Mouse (Mus musculus) lung, postnatal 14 days (tissue): ENCODE measurements around the gene Gmds.

Experiments
- DNase-seq: peaks from one replicate; pipeline ENCODE4 v3.0.0; 2021

Gene Gmds

DNA sequence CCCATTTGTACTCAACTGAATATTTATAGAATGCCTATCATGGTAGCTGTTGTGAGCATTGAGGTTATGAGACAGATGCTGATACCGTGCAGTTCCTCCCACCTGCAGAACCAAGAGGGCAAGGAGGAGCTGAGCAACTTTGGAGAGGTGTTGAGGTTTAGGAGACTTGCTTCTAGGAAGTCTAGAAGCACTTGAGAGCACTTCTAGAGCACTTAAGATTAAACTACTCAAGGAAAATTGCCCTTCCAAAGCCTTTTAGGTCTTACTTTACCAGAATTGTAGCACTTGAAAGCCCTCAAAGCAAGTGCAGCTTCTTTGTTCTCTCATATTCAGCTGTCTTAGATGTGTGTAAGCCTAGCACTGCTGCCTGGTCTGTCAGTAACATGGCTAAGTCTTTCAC, 409.2 kb downstream of the Gmds start:
- DNase-seq, result no peak

DNA sequence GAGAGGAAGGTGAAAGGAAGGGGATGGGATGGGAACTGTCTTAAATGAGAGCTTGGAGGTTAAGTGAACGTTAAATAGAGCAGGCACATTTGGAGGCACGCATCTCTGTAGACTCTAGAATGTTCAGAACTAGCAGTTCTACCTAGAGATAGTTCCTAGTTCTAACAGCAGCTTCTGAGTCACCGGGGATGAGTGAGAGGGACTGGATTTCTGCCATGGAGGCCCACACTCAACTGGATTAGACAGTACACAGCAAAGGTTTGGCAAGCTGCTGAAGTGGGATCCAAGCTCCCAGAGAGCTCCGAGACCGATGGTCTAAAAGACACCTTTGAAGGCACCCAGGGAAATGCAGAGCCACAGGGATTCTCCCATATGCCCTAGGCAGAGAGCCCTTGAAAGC, 411.9 kb downstream of the Gmds start:
- DNase-seq, result no peak

DNA sequence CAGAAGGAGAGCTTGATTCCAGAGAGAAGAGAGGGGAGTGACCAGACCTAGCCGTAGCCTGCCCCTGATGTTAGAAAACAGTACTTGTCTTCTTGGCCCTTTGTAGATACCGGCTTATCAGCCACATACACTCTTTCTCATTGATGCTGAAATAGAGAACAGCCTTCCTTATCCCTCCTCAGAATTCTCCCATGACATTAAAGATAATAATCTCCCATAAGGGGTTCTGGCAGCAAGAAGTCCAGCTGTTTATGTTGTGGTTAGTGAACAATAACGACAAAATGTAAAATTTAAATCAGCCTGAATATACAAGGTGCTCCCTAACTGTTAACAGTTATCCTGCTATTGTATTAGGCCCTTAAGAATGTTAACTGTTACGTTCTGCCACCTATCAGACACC, 414.0 kb downstream of the Gmds start:
- no peak for DNase-seq

DNA sequence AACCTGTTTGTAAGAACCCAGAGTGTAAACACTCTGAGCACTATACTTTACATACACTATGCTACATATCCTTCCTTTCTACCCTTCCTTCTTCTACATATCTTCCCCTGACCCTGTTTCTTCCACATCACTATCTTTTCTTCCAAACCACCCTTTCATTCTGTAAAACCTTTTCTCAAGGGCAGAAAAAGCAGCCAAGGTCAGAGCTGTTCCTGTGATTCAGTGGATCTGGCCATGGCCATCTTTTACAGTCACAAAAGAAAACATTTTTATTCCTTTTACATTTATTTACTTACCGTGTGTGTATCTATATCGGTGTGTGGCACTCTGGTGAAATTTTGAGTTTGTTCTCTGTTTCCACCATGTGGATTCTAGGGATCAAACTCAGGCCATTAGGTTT, 418.8 kb downstream of the Gmds start:
- DNase-seq, result no peak

DNA sequence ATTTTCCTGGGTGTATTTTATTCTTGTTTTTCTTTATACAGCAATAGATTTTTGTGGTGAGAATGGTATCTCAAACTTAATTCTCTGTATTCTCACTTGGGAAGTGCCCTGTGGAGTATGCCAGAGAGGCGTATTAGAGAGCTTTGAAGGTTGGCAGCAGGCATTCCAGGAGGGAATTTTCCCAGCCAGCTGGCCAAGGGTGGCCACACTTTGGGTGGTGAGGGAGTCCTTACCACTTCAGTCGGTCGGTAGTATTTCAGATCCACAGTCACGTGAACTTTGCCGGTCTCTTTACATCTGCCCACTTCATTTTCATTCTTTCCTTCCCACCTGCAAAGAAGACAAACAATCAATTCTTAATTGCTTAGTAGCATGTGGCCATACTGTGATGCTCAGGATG, 421.2 kb downstream of the Gmds start:
- DNase-seq, result no peak

GRCm38 (mm10) chr13:31915748-31916147, 422.8 kb downstream of the Gmds start:
- no peak for DNase-seq

GRCm38 (mm10) chr13:31914901-31915587, 423.5 kb downstream of the Gmds start:
- no peak for DNase-seq

GRCm38 (mm10) chr13:31911956-31912355, 426.6 kb downstream of the Gmds start:
- no peak for DNase-seq

DNA sequence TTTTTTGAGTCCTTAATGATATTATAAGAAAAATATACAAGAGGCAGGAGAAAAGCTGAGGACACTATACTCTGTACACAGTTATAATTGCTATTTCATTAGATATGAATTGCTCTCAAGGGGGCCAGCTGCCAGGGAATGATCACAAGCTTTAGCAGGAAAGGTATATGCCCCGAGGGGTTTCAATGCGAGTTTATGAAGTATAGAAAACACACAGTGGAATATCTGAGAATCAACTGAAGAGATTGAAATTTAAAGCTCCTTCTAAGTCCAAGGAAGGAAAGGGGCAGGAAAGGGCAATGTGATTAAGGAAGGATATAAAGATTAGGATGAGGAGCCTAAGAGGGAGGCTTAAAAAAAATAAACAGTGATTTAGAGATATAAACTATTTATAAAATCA, 427.2 kb downstream of the Gmds start:
- DNase-seq, result no peak

GRCm38 (mm10) chr13:31909031-31909430, 429.5 kb downstream of the Gmds start:
- DNase-seq, result no peak

DNA sequence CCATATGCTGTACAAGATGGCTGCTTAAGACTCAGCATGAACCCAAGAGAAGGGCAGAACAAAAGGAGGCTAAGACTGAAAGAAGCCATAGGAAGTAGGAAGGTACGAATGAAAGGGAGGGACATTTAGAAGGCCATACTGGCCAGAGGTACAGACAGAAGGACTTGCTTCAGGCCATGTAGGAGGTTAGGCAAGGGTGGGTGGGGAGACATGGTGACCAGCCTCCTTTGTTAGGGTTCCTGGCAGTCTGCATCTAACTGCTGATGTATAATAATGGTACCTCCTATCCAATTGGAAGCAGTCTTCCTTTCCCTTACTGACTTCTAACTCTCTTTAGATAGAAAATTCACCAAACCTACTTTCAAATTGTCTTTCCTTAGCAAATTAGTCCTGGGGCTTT, 432.0 kb downstream of the Gmds start:
- DNase-seq, result no peak

GRCm38 (mm10) chr13:31900191-31900590, 438.3 kb downstream of the Gmds start:
- no peak for DNase-seq

DNA sequence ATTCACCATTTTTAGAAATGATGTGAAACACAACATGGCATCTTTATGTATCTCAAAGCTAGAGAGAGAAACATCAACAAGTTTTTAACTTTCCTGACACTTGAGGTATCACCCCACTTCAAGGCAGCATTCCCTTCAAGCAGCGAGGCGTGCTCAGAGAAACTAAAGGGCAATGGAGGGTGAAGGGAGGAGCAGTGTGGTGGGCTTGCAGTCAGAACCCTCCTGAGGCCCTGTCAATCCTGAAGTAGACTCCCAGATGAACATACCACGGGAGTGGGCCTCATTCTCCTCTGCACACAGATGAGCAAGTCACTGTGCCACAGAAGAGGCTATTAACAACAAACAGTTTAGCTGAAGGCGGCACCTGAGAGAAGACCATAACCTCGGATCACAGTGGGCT, 439.1 kb downstream of the Gmds start:
- DNase-seq, result no peak

- DNase-seq, result no peak
These were observed 441.0 kb downstream of the Gmds start for GRCm38 (mm10) chr13:31897493-31897892.

- DNase-seq, result no peak
These were observed 444.0 kb downstream of the Gmds start for GRCm38 (mm10) chr13:31894511-31894910.

- DNase-seq, result no peak
These were observed 445.5 kb downstream of the Gmds start for GRCm38 (mm10) chr13:31892913-31893514.

- DNase-seq, result no peak
These were observed 450.0 kb downstream of the Gmds start for GRCm38 (mm10) chr13:31888500-31888899.

GRCm38 (mm10) chr13:31885769-31886168, 452.8 kb downstream of the Gmds start:
- no peak for DNase-seq

- no peak for DNase-seq
These were observed 459.6 kb downstream of the Gmds start for GRCm38 (mm10) chr13:31878805-31879477.

GRCm38 (mm10) chr13:31877061-31877460, 461.5 kb downstream of the Gmds start:
- peak; percentile 8 for DNase-seq

DNA sequence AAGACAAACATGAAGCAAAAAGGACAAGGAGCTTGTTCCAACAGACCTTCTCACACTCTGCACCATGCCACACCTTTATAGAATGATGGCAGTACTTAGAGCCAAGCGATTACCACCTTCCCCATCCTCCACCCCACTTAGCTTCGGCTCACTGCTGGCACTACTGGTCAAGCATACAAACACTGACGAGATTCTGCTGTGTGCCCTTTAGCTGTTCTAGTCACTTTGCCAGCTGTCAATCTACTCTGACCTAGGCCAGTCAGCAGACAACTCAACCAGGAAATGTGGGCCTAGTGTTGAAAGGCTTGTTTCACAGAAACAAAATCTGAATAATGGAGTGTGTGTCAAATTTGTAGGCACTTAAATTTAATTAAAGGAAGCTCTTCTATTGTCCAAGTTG, 464.1 kb downstream of the Gmds start:
- DNase-seq, result no peak

- no peak for DNase-seq
These were observed 465.3 kb downstream of the Gmds start for GRCm38 (mm10) chr13:31873269-31873668.

GRCm38 (mm10) chr13:31864786-31865185, 473.8 kb downstream of the Gmds start:
- no peak for DNase-seq

- no peak for DNase-seq
These were observed 475.1 kb downstream of the Gmds start for GRCm38 (mm10) chr13:31863461-31863860.
